Mouse (Mus musculus): ENCODE measurements around the gene Rpl27a. TPM values are rescaled to one million over a fixed set of nuclear protein-coding genes. Genes with fewer than 3 reads are reported as not detected.

Gene Rpl27a
- 653 TPM in 1 of 2 replicates, not detected in the other for polyA plus RNA-seq (2012; ENCODE audit: insufficient read depth, insufficient read length, low replicate concordance, missing spikeins)

DNA sequence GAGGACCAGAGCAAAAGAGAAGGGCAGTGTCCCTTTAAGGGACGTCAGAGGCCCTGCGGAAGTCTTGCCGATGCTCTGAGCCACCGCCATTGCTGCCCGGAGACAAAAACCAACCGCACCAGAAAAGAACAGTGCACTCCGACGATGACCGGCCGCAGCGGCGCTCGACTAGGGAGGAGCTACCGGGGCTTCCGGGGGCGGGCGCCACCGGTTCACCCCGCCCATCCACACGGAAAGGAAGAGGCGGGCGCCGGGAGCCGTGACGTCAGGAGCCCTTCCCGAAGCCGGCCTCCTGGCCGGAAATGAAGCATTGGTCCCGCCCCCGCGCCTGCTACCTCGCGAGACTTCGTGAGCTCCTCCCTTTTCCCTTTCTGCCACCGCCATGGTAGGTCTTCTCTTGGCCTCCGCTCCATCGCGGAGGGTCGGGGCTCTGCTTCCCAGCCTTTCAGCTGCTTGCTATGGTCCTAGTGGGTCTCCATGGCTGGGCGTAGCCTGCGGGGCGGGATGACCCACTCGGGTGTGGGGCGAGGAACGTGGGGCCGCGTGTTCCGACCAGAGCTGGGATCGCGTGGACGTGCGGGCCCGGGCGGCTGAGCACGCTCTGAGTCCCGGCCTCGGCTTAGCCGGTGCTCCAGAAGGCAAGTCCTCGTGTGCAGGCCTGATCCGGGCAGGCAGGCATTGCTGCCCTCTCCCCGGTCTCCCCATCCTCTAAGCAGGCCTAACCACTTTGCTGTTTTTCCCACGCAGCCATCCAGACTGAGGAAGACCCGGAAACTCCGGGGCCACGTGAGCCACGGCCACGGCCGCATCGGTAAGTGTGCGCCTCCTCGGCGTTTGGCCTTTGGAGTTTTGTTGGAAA lies at the start of gene Rpl27a:
Gene Rpl27a (plus strand): TSS at position 310 of the 859 bp plus-strand sequence.
- H3K4me1 ChIP-seq (ENCODE audit: control insufficient read depth, insufficient read depth, low read length) = peaks cover 2% of the 10 kb centered on the region; the same call in 1 of the 2 replicates
- peak within 1 kb of the TSS; percentile 90 for H3K27ac ChIP-seq (ENCODE audit: insufficient read depth, low read depth, low read length)
- TF ChIP-seq POLR2A (IDR thresholded peaks at IDR 0.05; ENCODE audit: insufficient read depth, low read depth, low read length) (peak; percentile 98), CTCF (IDR thresholded peaks at IDR 0.05; ENCODE audit: insufficient read depth, low read depth, low read length) (0 out of 2 replicates have a peak, but pooled peaks have one; percentile 2)
- H3K4me3 ChIP-seq (ENCODE audit: insufficient read depth, low read depth, low read length) = peak within 1 kb of the TSS; percentile 89
- under 1% methylated on average over 72 of the region's 72 CpGs for WGBS

DNA sequence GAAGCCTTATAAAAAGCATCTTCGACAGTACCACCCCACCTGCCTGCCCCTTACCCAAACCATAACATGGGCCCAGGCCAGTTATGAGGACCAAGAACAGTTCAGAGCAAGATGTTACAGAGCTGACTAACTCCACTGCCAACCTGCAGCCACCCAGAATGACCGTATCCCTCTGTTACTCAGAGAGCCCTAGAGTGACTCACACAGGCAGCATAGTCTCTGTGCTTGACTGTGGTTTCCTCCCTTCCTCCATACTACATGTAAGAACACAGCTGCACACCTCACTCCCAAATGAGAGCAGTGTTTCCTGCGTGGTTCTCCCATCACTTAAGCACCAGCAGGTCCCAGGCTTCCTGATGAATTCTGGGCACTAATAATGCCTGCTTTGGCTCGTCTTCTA lies 48.2 kb upstream of the Rpl27a start:
- H3K4me3 ChIP-seq (ENCODE audit: insufficient read depth, low read depth, low read length) = no peak overlapping the region
- TF ChIP-seq POLR2A (IDR thresholded peaks at IDR 0.05; ENCODE audit: insufficient read depth, low read depth, low read length) = no peak
- TF ChIP-seq CTCF (IDR thresholded peaks at IDR 0.05; ENCODE audit: insufficient read depth, low read depth, low read length) = no peak
- no peaks in the 10 kb centered on the region for H3K4me1 ChIP-seq (ENCODE audit: control insufficient read depth, insufficient read depth, low read length)
- 54% methylated on average over 4 of the region's 4 CpGs for WGBS
- H3K27ac ChIP-seq (ENCODE audit: insufficient read depth, low read depth, low read length) = no peak overlapping the region

GRCm38 (mm10) chr7:109477926-109478325 lies 41.0 kb upstream of the Rpl27a start:
- Histone ChIP-seq H3K4me1 (ENCODE audit: control insufficient read depth, insufficient read depth, low read length) (no peaks in the 10 kb centered on the region), H3K4me3 (ENCODE audit: insufficient read depth, low read depth, low read length) (no peak overlapping the region), H3K27ac (ENCODE audit: insufficient read depth, low read depth, low read length) (no peak overlapping the region)
- WGBS = 80% methylated on average over 3 of the region's 3 CpGs
- TF ChIP-seq POLR2A (IDR thresholded peaks at IDR 0.05; ENCODE audit: insufficient read depth, low read depth, low read length) = no peak
- no peak for TF ChIP-seq CTCF (IDR thresholded peaks at IDR 0.05; ENCODE audit: insufficient read depth, low read depth, low read length)

DNA sequence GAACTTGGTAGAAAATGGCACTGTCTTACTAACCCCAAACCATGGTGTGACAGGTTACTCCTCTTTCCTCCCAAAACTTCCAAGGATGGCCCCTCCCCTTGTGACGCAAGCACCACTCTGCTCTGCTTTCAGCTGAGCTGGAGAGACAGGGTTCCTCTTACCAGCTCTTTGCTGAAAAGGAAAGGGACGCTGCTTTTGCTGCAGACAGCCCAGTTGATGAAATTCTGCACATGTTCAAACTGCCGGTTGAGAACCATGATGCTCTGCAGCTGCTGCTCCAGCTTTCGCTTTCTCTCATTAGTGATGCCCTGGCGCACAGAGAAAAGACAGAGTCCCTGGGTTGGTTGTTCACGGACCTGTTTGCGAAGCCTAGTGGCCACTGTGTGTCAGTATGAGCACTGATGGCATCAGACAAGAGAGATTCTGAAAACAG lies 38.2 kb upstream of the Rpl27a start:
- Histone ChIP-seq H3K27ac (ENCODE audit: insufficient read depth, low read depth, low read length) (no peak overlapping the region), H3K4me1 (ENCODE audit: control insufficient read depth, insufficient read depth, low read length) (peaks cover 18% of the 10 kb centered on the region), H3K4me3 (ENCODE audit: insufficient read depth, low read depth, low read length) (no peak overlapping the region)
- 31% methylated on average over 7 of the region's 7 CpGs for whole genome bisulfite sequencing
- TF ChIP-seq CTCF (IDR thresholded peaks at IDR 0.05; ENCODE audit: insufficient read depth, low read depth, low read length) (no peak), POLR2A (IDR thresholded peaks at IDR 0.05; ENCODE audit: insufficient read depth, low read depth, low read length) (no peak)

DNA sequence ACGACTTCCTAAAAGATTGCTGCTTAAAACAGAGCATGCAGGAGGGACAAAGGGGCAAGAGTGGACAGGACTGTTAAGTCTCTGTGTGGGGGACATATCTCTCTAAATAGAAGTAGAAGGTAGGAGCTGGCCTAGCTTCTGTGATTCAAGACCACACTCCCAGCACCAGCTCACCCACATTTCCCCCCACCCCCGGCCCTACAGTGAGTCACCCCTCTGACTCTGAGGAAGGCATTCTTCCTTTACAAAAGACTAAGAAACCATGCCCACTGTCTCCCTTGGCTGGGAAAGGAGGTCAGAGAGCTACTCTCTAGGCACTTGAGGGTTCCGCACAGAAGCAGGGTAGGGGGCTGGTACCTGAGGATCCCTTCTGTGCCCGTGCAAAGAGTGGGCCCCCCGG lies 34.7 kb upstream of the Rpl27a start:
- Histone ChIP-seq H3K4me1 (ENCODE audit: control insufficient read depth, insufficient read depth, low read length) (peaks cover 18% of the 10 kb centered on the region), H3K27ac (ENCODE audit: insufficient read depth, low read depth, low read length) (no peak overlapping the region), H3K4me3 (ENCODE audit: insufficient read depth, low read depth, low read length) (no peak overlapping the region)
- TF ChIP-seq CTCF (IDR thresholded peaks at IDR 0.05; ENCODE audit: insufficient read depth, low read depth, low read length) (no peak), POLR2A (IDR thresholded peaks at IDR 0.05; ENCODE audit: insufficient read depth, low read depth, low read length) (no peak)
- WGBS = 50% methylated on average over 5 of the region's 5 CpGs

GRCm38 (mm10) chr7:109492616-109493318 lies 26.2 kb upstream of the Rpl27a start:
- H3K4me1 ChIP-seq (ENCODE audit: control insufficient read depth, insufficient read depth, low read length) = peaks cover 23% of the 10 kb centered on the region
- H3K4me3 ChIP-seq (ENCODE audit: insufficient read depth, low read depth, low read length) = peak overlapping the region; percentile 42
- no peak for TF ChIP-seq POLR2A (IDR thresholded peaks at IDR 0.05; ENCODE audit: insufficient read depth, low read depth, low read length)
- no peak for TF ChIP-seq CTCF (IDR thresholded peaks at IDR 0.05; ENCODE audit: insufficient read depth, low read depth, low read length)
- H3K27ac ChIP-seq (ENCODE audit: insufficient read depth, low read depth, low read length) = 0 out of 2 replicates have a peak overlapping the region, but pooled peaks have one; percentile 8
- 71% methylated on average over 18 of the region's 18 CpGs for WGBS

- TF ChIP-seq CTCF (IDR thresholded peaks at IDR 0.05; ENCODE audit: insufficient read depth, low read depth, low read length) = no peak; the same call in 1 of the 2 replicates
- peak overlapping the region; percentile 42 for H3K4me3 ChIP-seq (ENCODE audit: insufficient read depth, low read depth, low read length)
- peaks cover 23% of the 10 kb centered on the region for H3K4me1 ChIP-seq (ENCODE audit: control insufficient read depth, insufficient read depth, low read length)
- 9% methylated on average over 21 of the region's 21 CpGs for WGBS
- H3K27ac ChIP-seq (ENCODE audit: insufficient read depth, low read depth, low read length) = 0 out of 2 replicates have a peak overlapping the region, but pooled peaks have one; percentile 8
Observed at GRCm38 (mm10) chr7:109493319-109494316, 25.3 kb upstream of the Rpl27a start.

- TF ChIP-seq POLR2A (IDR thresholded peaks at IDR 0.05; ENCODE audit: insufficient read depth, low read depth, low read length) = no peak
- no peak for TF ChIP-seq CTCF (IDR thresholded peaks at IDR 0.05; ENCODE audit: insufficient read depth, low read depth, low read length)
- Histone ChIP-seq H3K4me3 (ENCODE audit: insufficient read depth, low read depth, low read length) (no peak overlapping the region), H3K27ac (ENCODE audit: insufficient read depth, low read depth, low read length) (no peak overlapping the region), H3K4me1 (ENCODE audit: control insufficient read depth, insufficient read depth, low read length) (peaks cover 15% of the 10 kb centered on the region)
- 72% methylated on average over 4 of the region's 4 CpGs for WGBS
Observed at GRCm38 (mm10) chr7:109497507-109497906, 21.4 kb upstream of the Rpl27a start.

Measured in olfactory bulb, adult 2 months (tissue).